Mouse (Mus musculus): ENCODE measurements around the gene Espnl. TPM values are rescaled to one million over a fixed set of nuclear protein-coding genes. Genes with fewer than 3 reads are reported as not detected.

Espnl gene
- total RNA-seq (2021): under 1 TPM; 0.13 to 0.15 TPM
- long read RNA-seq, experiment 1: 0 reads
- long read RNA-seq, experiment 2: 0 reads

DNA sequence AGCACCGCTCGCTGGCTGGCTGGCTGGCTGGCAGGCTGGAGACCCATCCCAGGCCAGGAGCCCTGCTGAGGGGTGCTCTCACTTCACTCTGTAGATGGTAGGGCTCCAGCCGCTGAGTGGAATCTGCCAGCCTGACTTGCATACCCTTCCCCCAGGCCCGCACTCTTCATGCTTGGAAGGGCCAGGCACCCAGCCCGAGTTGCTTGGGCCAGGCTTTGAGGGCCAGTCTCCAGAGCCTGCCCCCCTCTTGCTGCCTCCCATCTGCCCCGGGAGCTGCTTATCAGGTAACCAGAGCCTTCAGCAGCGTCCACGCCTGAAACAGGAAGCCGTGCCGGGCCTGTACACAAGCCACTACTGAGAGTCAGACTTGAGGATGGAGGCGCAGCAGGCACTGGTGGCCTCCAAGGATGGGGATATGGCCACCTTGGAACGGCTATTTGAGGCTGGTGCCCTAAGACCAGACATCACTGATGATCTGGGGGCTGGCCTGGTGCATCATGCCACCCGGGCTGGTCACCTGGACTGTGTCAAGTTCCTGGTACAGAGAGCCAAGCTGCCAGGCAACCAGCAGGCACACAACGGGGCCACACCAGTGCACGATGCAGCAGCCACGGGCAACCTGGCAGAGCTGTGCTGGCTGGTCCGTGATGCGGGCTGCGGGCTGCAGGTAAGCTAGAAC, at the start of gene Espnl:
Espnl (plus strand) TSS at position 316 of the 679 bp plus-strand sequence.
- intact Hi-C loops (cut with DNase I): no loop called here
- DNase-seq (ENCODE audit: low spot score in 2 of 2): no peak

DNA sequence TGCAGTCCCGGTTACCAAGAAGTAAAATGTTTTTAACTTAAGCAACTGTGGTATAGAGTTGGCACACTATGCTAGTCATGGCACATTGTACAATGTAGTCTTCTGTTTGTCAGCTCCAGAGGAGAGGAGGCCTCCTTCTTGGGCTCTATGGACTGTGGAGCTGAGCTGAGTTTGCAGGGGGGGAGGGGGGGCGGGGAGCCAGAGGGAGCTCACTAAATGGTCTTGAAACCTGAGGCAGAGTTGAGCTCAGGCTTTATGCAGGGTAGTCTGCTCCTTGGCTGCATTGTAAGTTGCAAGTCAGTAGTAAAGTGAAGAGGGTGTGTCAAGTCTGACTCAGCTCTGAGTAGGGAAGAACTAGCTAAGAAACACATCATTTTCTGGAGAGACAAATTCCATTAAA, 49.6 kb upstream of the Espnl start:
- DNase-seq (ENCODE audit: low spot score in 2 of 2): no peak
- intact Hi-C loops (cut with DNase I): no loop called here

DNA sequence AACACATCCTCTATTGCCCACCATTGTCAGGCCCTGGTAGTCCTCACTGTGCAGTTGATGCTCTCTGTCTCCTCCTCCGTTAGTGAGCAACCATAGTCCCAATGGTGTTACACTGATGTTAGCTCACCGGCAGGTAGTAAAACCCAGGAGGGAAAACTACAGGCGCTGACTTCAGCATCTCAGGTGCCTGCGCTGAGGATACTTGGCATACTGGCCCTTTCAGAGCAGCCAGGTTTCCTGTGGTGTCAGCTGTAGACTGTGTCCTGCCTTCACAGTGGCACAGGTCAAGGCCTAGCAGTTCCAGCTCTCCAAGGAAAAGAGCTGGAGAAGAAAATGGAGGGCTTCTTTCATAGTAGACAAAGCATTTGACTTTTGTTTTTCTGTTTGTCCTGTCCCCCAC, 45.3 kb upstream of the Espnl start:
- DNase-seq (ENCODE audit: low spot score in 2 of 2): no peak
- intact Hi-C loops (cut with DNase I): no loop called here

DNA sequence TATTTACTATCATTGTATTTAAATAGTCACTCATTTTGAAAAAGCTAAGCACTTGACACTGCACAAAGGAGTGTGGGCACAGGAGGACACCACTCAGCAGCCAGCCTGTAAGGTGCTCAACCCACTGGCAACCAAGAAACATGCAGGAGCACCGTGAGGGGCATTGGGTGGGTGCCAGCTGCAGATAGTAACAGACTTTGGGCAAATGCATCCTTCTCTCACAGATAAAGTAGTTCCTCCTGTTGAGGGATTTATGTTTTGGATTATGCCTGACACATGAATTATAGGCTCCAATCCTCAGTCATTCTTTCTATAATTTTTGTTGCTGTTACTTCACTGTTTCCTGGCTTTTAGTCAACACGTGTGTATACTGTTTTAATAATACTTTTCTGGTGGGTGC, 44.4 kb upstream of the Espnl start:
- intact Hi-C loops (cut with DNase I): no loop called here

DNA sequence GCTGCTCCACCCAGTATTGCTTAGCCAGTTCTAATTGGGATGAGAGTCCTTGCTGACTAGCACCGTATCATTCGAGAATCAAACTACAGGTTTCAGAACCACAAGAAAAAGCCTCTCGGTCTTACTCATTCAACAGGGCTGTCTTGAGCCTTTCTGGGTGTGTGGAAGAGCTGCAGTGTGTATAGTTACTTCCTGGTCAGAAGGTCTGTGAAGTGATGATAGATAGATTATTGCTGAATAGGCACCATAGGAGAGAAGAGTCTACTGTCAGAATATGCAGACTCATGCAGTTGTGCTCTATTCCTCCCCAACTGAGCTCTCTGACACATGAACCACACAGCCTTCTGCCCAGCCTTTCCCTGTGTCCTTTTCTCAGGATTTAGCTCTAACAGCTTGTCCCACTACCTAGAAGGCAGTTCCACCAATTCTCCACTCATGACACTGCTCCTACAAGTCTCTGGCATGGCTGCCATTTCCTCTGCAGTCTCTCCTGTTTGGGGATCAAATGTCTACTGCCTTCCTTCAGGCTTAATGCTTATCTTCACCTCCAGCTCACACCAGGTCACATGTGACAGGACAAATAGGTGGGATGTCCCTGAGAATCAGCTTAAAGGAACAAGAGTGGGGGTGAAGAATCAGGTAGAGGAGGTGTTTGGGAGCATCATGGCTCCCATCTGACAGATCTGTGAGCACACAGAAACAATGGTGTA, 43.3 kb upstream of the Espnl start:
- intact Hi-C loops (cut with DNase I): no loop called here

More for the DNA sequence above, 44.4 kb upstream of the Espnl start:
- DNase-seq (ENCODE audit: low spot score in 2 of 2): no peak

DNA sequence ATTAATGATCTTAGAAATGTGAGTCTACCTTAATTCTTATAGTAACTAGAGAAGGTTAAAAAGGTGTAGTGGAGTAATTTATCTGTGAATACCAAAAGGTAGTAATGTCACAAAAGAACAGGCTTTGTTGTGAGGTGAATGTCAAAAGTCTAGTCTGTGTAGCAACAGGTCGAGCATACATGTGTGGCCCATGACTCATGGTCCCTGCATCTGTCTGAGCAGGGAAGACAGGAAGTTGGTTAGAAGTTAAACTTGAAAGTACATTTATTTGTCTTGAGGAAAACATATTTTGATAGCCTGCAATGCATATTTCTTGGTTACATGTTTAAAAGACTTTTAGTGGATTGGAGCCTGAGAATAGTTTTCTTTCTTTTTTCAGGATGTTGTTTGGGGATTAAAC, 42.7 kb upstream of the Espnl start:
- DNase-seq (ENCODE audit: low spot score in 2 of 2): no peak
- intact Hi-C loops (cut with DNase I): no loop called here

More for the DNA sequence above, 43.3 kb upstream of the Espnl start:
- no peak for DNase-seq (ENCODE audit: low spot score in 2 of 2)

DNA sequence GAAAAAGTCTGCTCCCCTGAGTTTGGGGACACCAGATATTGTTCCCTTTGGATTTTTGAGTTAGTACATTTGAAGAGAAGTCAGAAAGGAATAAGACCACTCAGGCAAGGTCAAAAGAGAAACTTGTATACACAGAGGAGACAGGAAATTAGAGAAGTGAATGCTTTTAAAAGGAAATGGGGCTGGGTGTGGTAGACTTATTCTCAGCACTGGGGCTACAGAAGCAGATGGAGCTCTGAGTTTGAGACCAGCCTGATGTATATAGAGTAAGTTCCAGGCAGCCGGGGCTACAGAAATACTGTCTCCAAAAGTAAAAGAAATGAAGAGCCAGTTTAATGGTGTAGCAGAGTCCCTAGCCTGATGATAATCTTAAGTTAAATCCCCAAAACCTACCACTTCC, 39.3 kb upstream of the Espnl start:
- DNase-seq (ENCODE audit: low spot score in 2 of 2): no peak
- intact Hi-C loops (cut with DNase I): no loop called here

DNA sequence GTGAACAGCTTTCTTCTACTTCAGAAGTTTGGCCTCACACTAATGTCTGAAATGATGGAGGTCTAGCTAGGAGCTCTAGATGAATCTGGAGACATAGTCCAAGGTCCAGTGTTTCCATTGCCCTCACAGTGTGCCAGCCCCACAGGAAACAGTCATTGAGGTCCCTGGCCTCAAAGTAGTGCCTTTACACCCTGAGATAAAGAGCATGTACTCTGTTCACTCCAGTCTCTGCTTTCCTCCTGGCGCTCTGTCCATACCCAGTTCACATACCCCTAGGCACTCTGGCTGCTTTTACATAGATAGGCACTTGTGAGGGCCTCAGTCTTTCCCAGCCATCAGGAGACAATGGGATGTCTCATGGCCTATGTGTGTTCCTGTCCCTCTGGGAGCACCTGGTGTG, 32.5 kb upstream of the Espnl start:
- DNase-seq (ENCODE audit: low spot score in 2 of 2): no peak
- intact Hi-C loops (cut with DNase I): no loop called here

DNA sequence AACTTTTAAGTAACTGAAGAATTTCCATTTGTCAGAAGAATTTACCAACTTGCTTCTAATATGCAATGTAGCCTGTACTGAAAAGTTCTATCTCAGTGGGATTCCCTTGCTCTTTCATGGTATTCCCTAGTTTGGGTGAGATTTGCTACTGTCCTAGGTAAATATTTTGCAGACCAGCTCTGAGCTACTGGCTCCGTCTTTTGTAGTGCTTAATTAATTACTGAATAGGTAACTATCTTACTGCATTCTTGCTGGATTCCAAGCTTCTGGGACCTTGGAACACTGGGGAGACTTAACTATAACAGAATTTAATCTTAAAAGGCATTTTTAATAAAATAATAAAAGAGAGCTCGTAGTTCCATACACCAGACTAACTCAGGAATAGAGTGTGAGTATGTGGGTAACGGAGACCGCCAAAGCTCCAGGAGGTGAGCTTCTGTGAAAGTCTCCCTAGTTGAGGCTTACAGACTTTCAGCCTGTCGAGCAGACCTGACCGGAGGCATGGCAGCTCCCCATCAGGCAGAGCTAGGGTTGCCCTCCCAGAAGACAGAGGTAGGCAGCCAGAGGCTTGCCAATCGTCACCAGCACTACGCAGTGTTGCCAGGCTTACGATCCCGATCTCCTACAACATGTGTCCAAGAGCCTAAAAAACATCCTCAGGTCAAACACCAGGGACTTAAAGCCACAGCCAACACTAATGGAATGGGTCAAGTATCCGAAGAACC, 29.6 kb upstream of the Espnl start:
- no peak for DNase-seq (ENCODE audit: low spot score in 2 of 2)
- intact Hi-C loops (cut with DNase I): no loop called here

DNA sequence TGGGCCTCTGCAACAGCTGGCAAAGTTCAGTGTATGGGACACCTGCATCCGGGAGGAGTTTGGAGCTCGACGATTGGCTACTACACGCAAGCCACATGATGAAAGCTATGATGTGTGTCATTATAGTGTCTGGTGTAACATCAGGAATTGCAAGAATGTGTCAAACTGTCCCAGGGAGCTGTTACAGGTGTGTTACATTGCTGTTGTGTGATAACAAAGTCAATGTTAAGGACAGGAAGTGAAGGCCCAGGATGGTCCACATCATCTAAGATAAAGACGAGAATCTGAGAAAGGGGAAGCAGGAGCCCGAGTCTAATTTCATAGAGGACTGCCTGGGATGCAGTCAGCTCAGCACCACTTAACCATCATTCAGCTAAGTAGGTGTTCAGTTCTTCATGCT, 26.3 kb upstream of the Espnl start:
- intact Hi-C loops (cut with DNase I): no loop called here
- DNase-seq (ENCODE audit: low spot score in 2 of 2): no peak

DNA sequence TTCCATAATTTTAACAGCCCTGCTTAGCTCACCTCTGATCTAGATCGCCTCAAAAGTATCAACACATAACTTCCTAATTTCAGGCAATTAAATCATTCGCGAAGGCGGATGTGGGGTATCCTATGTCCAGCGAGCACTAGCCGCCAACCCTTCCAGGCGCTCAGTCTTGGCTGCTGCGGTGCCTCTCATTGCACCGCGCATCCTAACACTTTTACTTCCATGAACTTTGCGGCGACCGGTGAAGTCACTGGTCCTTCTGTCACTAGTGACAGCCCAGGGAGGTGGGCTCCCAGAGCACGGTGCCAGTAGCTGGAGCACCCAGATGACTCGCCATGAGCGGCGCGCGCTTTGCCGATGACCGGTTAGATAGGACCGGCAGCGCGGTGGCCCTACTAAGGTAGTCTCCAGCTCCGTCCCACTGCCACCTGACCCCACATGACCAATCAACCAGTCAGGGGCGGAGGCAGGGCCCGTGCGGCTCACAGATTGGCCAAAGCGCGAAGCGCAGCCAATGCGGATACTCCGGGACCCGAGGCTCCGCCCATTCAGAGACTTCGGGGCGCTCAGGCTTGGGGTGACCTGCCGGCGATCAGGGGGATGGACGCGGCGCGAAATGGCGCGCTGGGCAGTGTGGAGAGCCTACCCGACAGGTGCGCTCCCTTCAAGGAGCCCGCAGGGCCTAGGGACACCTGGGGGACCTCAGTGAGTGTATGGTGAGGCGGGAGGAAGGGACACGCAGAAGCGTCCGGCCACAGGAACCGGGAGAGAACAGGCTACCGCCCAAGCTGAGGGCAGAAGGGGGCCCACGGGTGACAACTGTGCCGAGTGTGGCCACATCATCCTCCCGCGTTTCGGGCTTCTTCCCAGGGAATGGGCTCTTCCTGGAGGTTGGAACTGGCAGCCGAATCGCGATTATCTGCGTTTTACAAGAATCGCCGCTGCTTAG, 23.8 kb upstream of the Espnl start, which contains the start of gene Scly:
Scly (plus strand) TSS at position 540 of the 946 bp plus-strand sequence.
- intact Hi-C loops (cut with DNase I): no loop called here
- DNase-seq (ENCODE audit: low spot score in 2 of 2): peak; percentile 94 to 96

DNA sequence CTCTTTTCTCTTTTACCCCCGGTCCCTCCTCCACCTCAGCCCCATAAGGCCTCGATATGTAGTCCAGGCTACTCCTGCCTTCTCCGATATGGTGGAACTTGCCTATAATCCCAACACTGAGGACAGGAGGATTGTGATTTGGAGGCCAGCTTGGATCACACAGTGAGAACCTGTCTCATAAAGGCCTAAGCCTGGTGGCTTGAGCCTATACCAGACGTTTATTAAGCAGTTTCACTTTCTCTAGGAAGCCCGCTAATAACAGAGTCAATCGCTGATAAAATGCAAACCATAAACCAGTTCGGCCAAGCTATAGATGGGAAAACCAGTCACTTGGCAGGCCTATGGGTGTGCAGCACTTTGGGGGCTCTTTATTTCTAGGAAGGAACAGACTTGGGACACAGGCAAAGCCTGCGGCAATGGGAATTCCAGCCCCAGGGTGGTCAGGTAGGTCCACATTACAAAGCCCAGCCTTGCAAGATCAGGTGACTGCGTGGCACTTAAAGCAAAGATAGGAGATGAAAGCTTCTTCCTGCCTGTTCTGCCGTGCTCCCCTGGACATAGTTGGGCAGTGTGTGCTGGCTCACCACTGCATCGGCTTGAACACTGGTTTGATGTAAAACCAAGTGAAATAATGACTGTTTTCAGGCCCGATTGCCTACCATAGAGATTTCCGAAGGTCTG, 22.7 kb upstream of the Espnl start:
- intact Hi-C loops (cut with DNase I): no loop called here
- no peak for DNase-seq (ENCODE audit: low spot score in 2 of 2)

DNA sequence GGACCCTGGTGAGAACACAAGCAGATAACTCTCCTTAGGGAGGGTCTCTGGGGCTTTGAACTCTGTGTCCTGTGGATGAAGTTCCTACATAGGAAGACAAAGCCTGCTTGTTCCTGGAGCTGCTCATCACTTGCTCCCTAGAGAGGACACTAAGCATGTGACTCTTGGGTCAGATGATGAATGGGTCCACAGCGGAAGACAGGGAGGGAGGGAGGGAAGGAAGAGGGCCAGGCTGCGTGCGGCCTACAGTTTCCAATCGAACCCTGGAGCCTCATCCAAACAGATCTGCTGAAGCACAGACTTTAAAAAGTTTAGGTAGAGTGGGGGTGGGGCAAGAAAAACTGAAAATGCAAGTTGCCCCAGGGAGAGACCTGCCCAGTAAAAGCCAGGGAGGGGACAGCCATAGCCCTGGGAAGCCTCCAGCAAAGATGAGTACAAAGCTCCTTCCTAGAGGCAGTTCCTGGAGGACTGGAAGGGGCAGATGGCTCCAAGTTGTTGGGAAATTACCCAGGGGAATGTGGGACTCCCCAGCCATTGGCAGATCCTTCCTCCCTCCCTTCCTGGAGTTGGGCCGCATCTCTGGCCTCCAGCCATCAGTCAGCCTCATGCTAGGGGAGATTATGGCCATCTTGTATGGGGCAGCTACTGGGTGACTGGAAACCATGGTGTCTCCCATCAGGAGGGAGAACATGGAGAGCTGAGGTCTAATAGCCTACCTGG, 22.0 kb upstream of the Espnl start:
- intact Hi-C loops (cut with DNase I): no loop called here
- no peak for DNase-seq (ENCODE audit: low spot score in 2 of 2)

DNA sequence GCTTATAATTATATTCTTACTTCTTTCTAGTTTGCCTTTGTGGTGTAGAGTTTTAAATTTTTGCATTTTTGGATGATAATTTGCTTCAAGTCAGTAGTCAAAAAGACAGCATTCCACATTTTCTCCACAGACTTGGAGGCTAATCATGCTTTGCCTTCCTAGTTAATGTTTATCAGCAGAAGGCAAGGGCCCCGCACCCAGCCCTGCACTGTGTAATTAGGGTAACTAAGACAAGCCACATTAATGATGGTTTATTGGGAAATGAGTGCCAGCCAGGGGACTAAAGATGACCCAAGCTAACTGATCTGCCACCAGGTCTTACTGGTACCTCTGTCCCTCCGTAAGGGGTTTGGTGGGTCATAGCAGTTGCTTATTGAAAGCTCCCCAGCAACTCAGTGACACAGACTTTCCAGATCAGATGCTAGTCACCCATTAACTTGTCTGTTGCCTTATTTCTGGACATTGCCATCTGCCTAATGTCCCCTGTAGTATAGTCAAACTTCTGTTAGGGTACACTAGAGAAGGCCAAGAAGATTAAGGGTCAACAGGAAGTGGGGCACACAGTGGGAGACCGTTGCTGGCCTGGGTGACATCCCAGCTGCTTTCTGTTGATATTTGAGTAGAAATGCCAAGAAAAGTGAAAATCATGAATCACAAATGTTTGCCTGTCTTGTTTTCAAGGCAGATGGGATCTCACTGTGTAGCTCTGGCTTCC, 20.5 kb upstream of the Espnl start:
- intact Hi-C loops (cut with DNase I): no loop called here
- no peak for DNase-seq (ENCODE audit: low spot score in 2 of 2)

DNA sequence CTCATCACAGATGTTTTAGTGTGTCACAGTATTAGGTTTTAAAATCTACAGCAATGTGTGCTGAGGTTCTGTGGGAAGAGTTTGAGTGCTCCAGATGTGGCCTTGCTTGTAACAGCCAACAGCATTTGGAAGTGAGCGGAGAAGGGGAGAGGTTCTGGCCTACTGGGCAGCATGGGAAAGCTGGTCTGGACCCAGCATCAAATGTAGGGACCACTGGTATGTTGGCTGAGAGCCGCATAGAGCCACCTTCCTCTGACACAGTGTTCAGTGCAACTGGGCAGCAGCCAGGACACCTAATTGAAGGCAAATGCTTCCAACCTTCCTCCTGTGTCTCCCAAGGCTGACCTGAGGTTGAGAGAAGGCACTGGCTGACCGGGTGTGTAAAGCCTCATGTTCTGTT, 19.9 kb upstream of the Espnl start:
- intact Hi-C loops (cut with DNase I): no loop called here
- no peak for DNase-seq (ENCODE audit: low spot score in 2 of 2)

DNA sequence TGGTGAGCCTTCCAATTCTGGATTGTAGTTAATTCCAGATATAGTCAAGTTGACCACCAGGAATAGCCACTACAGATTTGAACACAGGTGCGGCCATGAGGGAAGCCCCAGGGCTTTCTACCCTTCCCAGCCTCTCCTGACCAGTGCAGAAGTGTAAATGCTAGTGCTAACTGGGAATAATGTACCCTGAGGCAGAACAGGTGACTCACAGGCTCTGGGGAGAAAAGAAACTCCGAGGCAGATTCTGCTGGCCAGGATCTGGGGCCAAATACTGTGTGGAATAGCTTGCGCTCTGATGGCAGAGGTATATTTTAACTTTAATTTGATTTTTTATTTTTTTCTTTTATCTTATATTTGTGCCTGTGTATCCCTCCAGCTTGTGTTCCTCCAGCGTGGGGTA, 17.3 kb upstream of the Espnl start:
- DNase-seq (ENCODE audit: low spot score in 2 of 2): no peak
- intact Hi-C loops (cut with DNase I): no loop called here

DNA sequence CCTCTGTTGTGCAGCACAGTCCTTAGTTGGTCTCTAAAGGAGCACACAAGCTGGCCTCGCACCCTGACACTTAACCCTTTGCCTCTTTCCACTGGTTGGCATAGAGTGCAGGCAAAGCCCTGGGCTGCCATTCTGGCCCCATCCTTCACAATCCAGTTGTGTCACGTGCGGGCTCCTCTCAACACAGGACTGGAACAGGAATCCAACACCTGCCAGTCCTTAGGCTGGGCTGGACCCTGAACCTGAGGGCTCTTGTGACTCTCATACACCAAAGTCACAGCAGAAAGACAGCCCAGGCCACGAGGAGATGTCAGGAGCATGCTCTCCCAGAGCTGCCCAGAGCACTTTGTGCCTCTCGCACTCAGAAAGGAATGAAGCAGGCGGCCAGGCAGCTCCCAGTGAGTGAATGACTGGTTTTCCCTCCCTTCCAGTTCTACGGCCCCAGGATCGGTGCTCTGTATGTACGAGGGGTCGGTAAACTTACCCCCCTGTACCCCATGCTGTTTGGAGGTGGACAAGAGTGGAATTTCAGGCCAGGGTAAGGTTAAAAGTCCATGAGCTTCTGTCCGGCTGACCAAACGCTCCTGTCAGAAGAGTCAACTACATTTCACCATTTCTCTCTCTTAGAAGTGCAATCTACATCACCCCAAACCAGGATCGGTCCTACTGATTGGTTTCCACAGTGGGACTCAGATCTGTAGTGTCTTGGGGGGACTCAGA, 12.3 kb upstream of the Espnl start:
- intact Hi-C loops (cut with DNase I): no loop called here
- no peak for DNase-seq (ENCODE audit: low spot score in 2 of 2)

Data from left cerebral cortex, postnatal 14 days (tissue).